Mouse (Mus musculus): ENCODE data around the gene Adamts16. TPM values are rescaled to one million over a fixed set of nuclear protein-coding genes. Genes with fewer than 3 reads are reported as not detected.
A peak's percentile ranks its signal among the peaks of the same experiment; 100 is the strongest.

Gene Adamts16
- polyA plus RNA-seq, 1 experiment from 2014 or later = 1.7 TPM

- no peaks in the 10 kb centered on the region for H3K27me3 ChIP-seq (replicated peaks)
- ATAC-seq = no peak
Observed at GRCm38 (mm10) chr13:70789022-70789421, 52.6 kb downstream of the Adamts16 start.

GRCm38 (mm10) chr13:70785078-70785477 is 56.5 kb downstream of the Adamts16 start:
- Histone ChIP-seq H3K27ac (no peak overlapping the region), H3K36me3 (no peaks in the 10 kb centered on the region), H3K9ac (no peak overlapping the region), H3K4me2 (replicated peaks) (no peak overlapping the region), H3K9me3 (no peaks in the 10 kb centered on the region), H3K27me3 (replicated peaks) (no peaks in the 10 kb centered on the region), H3K4me1 (replicated peaks) (no peaks in the 10 kb centered on the region), H3K4me3 (replicated peaks) (no peak overlapping the region)
- 61% methylated on average over 2 of the region's 2 CpGs for WGBS
- ATAC-seq = no peak

More at GRCm38 (mm10) chr13:70789022-70789421, 52.6 kb downstream of the Adamts16 start:
- Histone ChIP-seq H3K4me1 (replicated peaks) (no peaks in the 10 kb centered on the region), H3K4me2 (replicated peaks) (no peak overlapping the region), H3K27ac (no peak overlapping the region), H3K9ac (no peak overlapping the region), H3K9me3 (no peaks in the 10 kb centered on the region), H3K4me3 (replicated peaks) (no peak overlapping the region), H3K36me3 (no peaks in the 10 kb centered on the region)
- WGBS = 63% methylated on average over 1 of the region's 1 CpGs

GRCm38 (mm10) chr13:70784126-70784525 is 57.5 kb downstream of the Adamts16 start:
- H3K27me3 ChIP-seq (replicated peaks) = no peaks in the 10 kb centered on the region
- no peak overlapping the region for H3K4me2 ChIP-seq (replicated peaks)
- no peaks in the 10 kb centered on the region for H3K9me3 ChIP-seq
- H3K4me1 ChIP-seq (replicated peaks) = no peaks in the 10 kb centered on the region
- H3K9ac ChIP-seq = no peak overlapping the region
- no peaks in the 10 kb centered on the region for H3K36me3 ChIP-seq
- H3K27ac ChIP-seq = no peak overlapping the region
- no peak overlapping the region for H3K4me3 ChIP-seq (replicated peaks)
- 52% methylated on average over 5 of the region's 5 CpGs for WGBS
- ATAC-seq = no peak

GRCm38 (mm10) chr13:70779781-70780180 is 61.8 kb downstream of the Adamts16 start:
- H3K36me3 ChIP-seq = no peaks in the 10 kb centered on the region
- no peaks in the 10 kb centered on the region for H3K9me3 ChIP-seq
- no peaks in the 10 kb centered on the region for H3K27me3 ChIP-seq (replicated peaks)
- H3K27ac ChIP-seq = no peak overlapping the region
- no peak overlapping the region for H3K4me3 ChIP-seq (replicated peaks)
- H3K4me2 ChIP-seq (replicated peaks) = no peak overlapping the region
- no peak overlapping the region for H3K9ac ChIP-seq
- 45% methylated on average over 7 of the region's 7 CpGs for WGBS
- H3K4me1 ChIP-seq (replicated peaks) = 0 out of 2 replicates have a peak, but pooled peaks cover 2% of the 10 kb centered on the region
- no peak for ATAC-seq

GRCm38 (mm10) chr13:70778872-70779554 is 62.6 kb downstream of the Adamts16 start:
- Histone ChIP-seq H3K9ac (no peak overlapping the region), H3K4me1 (replicated peaks) (0 out of 2 replicates have a peak, but pooled peaks cover 2% of the 10 kb centered on the region), H3K9me3 (no peaks in the 10 kb centered on the region), H3K36me3 (no peaks in the 10 kb centered on the region), H3K27ac (no peak overlapping the region), H3K4me3 (replicated peaks) (no peak overlapping the region), H3K27me3 (replicated peaks) (no peaks in the 10 kb centered on the region), H3K4me2 (replicated peaks) (no peak overlapping the region)
- 37% methylated on average over 9 of the region's 9 CpGs for WGBS
- no peak; the same call in 1 of the 2 replicates for ATAC-seq

- Histone ChIP-seq H3K9me3 (no peaks in the 10 kb centered on the region), H3K4me3 (replicated peaks) (no peak overlapping the region), H3K27ac (no peak overlapping the region), H3K36me3 (no peaks in the 10 kb centered on the region), H3K4me2 (replicated peaks) (no peak overlapping the region), H3K27me3 (replicated peaks) (no peaks in the 10 kb centered on the region), H3K4me1 (replicated peaks) (no peaks in the 10 kb centered on the region), H3K9ac (no peak overlapping the region)
- ATAC-seq = no peak
- 60% methylated on average over 6 of the region's 6 CpGs for WGBS
Observed at GRCm38 (mm10) chr13:70771100-70771499, 70.5 kb downstream of the Adamts16 start.

- 57% methylated on average over 2 of the region's 2 CpGs for WGBS
- no peaks in the 10 kb centered on the region for H3K36me3 ChIP-seq
- H3K9me3 ChIP-seq = no peaks in the 10 kb centered on the region
- no peaks in the 10 kb centered on the region for H3K27me3 ChIP-seq (replicated peaks)
- H3K9ac ChIP-seq = no peak overlapping the region
- H3K4me1 ChIP-seq (replicated peaks) = no peaks in the 10 kb centered on the region
- H3K4me2 ChIP-seq (replicated peaks) = no peak overlapping the region
- H3K4me3 ChIP-seq (replicated peaks) = no peak overlapping the region
- ATAC-seq = peak; percentile 70
- H3K27ac ChIP-seq = no peak overlapping the region
Observed at GRCm38 (mm10) chr13:70769156-70769555, 72.5 kb downstream of the Adamts16 start.

GRCm38 (mm10) chr13:70767462-70767861 is 74.1 kb downstream of the Adamts16 start:
- Histone ChIP-seq H3K4me3 (replicated peaks) (no peak overlapping the region), H3K36me3 (no peaks in the 10 kb centered on the region), H3K4me1 (replicated peaks) (no peaks in the 10 kb centered on the region), H3K9ac (no peak overlapping the region), H3K4me2 (replicated peaks) (no peak overlapping the region), H3K27me3 (replicated peaks) (no peaks in the 10 kb centered on the region), H3K27ac (no peak overlapping the region), H3K9me3 (no peaks in the 10 kb centered on the region)
- no peak for ATAC-seq

- no peak overlapping the region for H3K9ac ChIP-seq
- no peak overlapping the region for H3K4me2 ChIP-seq (replicated peaks)
- H3K9me3 ChIP-seq = no peaks in the 10 kb centered on the region
- no peaks in the 10 kb centered on the region for H3K4me1 ChIP-seq (replicated peaks)
- no peak overlapping the region for H3K27ac ChIP-seq
- no peaks in the 10 kb centered on the region for H3K36me3 ChIP-seq
- no peak overlapping the region for H3K4me3 ChIP-seq (replicated peaks)
- 87% methylated on average over 6 of the region's 6 CpGs for WGBS
- ATAC-seq = no peak
- H3K27me3 ChIP-seq (replicated peaks) = no peaks in the 10 kb centered on the region
Observed at GRCm38 (mm10) chr13:70764682-70765081, 76.9 kb downstream of the Adamts16 start.

GRCm38 (mm10) chr13:70762586-70762985 is 79.0 kb downstream of the Adamts16 start:
- no peaks in the 10 kb centered on the region for H3K9me3 ChIP-seq
- no peak overlapping the region for H3K27ac ChIP-seq
- ATAC-seq = no peak
- H3K9ac ChIP-seq = no peak overlapping the region
- no peaks in the 10 kb centered on the region for H3K36me3 ChIP-seq
- no peak overlapping the region for H3K4me3 ChIP-seq (replicated peaks)
- H3K4me1 ChIP-seq (replicated peaks) = no peaks in the 10 kb centered on the region
- H3K27me3 ChIP-seq (replicated peaks) = no peaks in the 10 kb centered on the region
- 93% methylated on average over 2 of the region's 2 CpGs for WGBS
- H3K4me2 ChIP-seq (replicated peaks) = no peak overlapping the region

GRCm38 (mm10) chr13:70761312-70761711 is 80.3 kb downstream of the Adamts16 start:
- Histone ChIP-seq H3K9ac (no peak overlapping the region), H3K27ac (no peak overlapping the region), H3K4me1 (replicated peaks) (no peaks in the 10 kb centered on the region), H3K9me3 (no peaks in the 10 kb centered on the region), H3K4me2 (replicated peaks) (no peak overlapping the region), H3K36me3 (no peaks in the 10 kb centered on the region), H3K27me3 (replicated peaks) (no peaks in the 10 kb centered on the region), H3K4me3 (replicated peaks) (no peak overlapping the region)
- 67% methylated on average over 2 of the region's 2 CpGs for WGBS
- no peak for ATAC-seq

- Histone ChIP-seq H3K27ac (no peak overlapping the region), H3K9me3 (no peaks in the 10 kb centered on the region), H3K4me2 (replicated peaks) (no peak overlapping the region), H3K36me3 (no peaks in the 10 kb centered on the region), H3K4me1 (replicated peaks) (no peaks in the 10 kb centered on the region), H3K9ac (no peak overlapping the region), H3K27me3 (replicated peaks) (no peaks in the 10 kb centered on the region), H3K4me3 (replicated peaks) (no peak overlapping the region)
- ATAC-seq = no peak
- WGBS = 99% methylated on average over 9 of the region's 9 CpGs
Observed at GRCm38 (mm10) chr13:70760186-70760585, 81.4 kb downstream of the Adamts16 start.

GRCm38 (mm10) chr13:70746294-70747008 is 95.2 kb downstream of the Adamts16 start:
- H3K4me2 ChIP-seq (replicated peaks) = no peak overlapping the region
- no peak for ATAC-seq
- no peaks in the 10 kb centered on the region for H3K9me3 ChIP-seq
- H3K27me3 ChIP-seq (replicated peaks) = no peaks in the 10 kb centered on the region
- 66% methylated on average over 14 of the region's 14 CpGs for WGBS
- H3K4me1 ChIP-seq (replicated peaks) = 0 out of 2 replicates have a peak, but pooled peaks cover 2% of the 10 kb centered on the region
- H3K4me3 ChIP-seq (replicated peaks) = no peak overlapping the region
- H3K36me3 ChIP-seq = no peaks in the 10 kb centered on the region
- no peak overlapping the region for H3K9ac ChIP-seq
- H3K27ac ChIP-seq = no peak overlapping the region

Measured in intestine, embryonic 15.5 days (tissue).